Mouse (Mus musculus) liver, postnatal 0 days (tissue): ENCODE data around the gene Rasgrp1. TPM values are rescaled to one million over a fixed set of nuclear protein-coding genes. Genes with fewer than 3 reads are reported as not detected.

Experiments
- ATAC-seq: fragments of 200-750 bp; cut with Nextera tagmentation; 2 replicates; pipeline ENCODE4 v1.8.0; 2017; ENCODE audit warnings: mild to moderate bottlenecking, moderate library complexity
- DNase-seq: peaks from one replicate; pipeline ENCODE4 v3.0.0-alpha.2; 2016
- H3K27ac ChIP-seq: fragments of 300-500 bp; sonication (generic); 2 replicates; pipeline ENCODE4 v1.5.1; 2014; ENCODE audit warnings: antibody characterized with exemption, moderate library complexity, mild to moderate bottlenecking, low read depth
- H3K27me3 ChIP-seq: fragments of 300-500 bp; sonication (generic); 2 replicates; pipeline ENCODE4 v1.6.1; 2014; ENCODE audit warnings: low read length, control low read depth, mixed read lengths; ENCODE audit not compliant: insufficient read depth
- H3K36me3 ChIP-seq: fragments of 300-500 bp; sonication (generic); replicated peaks from 2 replicates; pipeline ENCODE4 v1.6.1; 2014; ENCODE audit warnings: mild to moderate bottlenecking, control low read depth, low read length, moderate library complexity, mixed read lengths; ENCODE audit not compliant: insufficient read depth
- H3K4me1 ChIP-seq: fragments of 300-500 bp; sonication (generic); 2 replicates; pipeline ENCODE4 v1.6.1; 2014; ENCODE audit warnings: antibody characterized with exemption, mild to moderate bottlenecking, control low read depth; ENCODE audit not compliant: insufficient read depth
- H3K4me2 ChIP-seq: fragments of 300-500 bp; sonication (generic); 2 replicates; pipeline ENCODE4 v1.6.1; 2014; ENCODE audit warnings: low read depth, mild to moderate bottlenecking, low read length, moderate library complexity, mixed read lengths
- H3K4me3 ChIP-seq: fragments of 300-500 bp; sonication (generic); 2 replicates; pipeline ENCODE4 v1.5.1; 2014; ENCODE audit warnings: low read depth, low read length
- H3K9ac ChIP-seq: fragments of 300-500 bp; sonication (generic); replicated peaks from 2 replicates; pipeline ENCODE4 v1.6.1; 2014; ENCODE audit warnings: mild to moderate bottlenecking, moderate library complexity
- H3K9me3 ChIP-seq: fragments of 300-500 bp; sonication (generic); 2 replicates; pipeline ENCODE4 v1.6.1; 2016; ENCODE audit warnings: mild to moderate bottlenecking, control low read depth, low read length, mixed read lengths
- CTCF ChIP-seq: sonication (generic); IDR thresholded peaks from 2 replicates; pipeline ENCODE4 v1.5.1; 2016; ENCODE audit warnings: antibody characterized with exemption, low read depth
- EP300 ChIP-seq: IDR thresholded peaks from 2 replicates; pipeline ENCODE4 v1.6.1; 2016; ENCODE audit warnings: antibody characterized with exemption, low read depth, mild to moderate bottlenecking
- WGBS: fragments of 180-500 bp; shearing (Covaris S2); extraction: QIAGEN DNeasy Blood & Tissue Kit; methylation state at CpG from one replicate; pipeline ENCODE4 v1.1.7; 2014; ENCODE audit not compliant: insufficient replicate concordance; 5-methylcytosine and 5-hydroxymethylcytosine counted together
- polyA plus RNA-seq: library from polyadenylated mRNA; unstranded; fragments of >200 nt; fragmentation: Nextera tagmentation; extraction: Ambion mirVana; gene quantifications from 2 replicates; pipeline ENCODE4 v1.2.1, GENCODE M21; 2015

Gene Rasgrp1
- 0.60 and 1.1 TPM in 2 replicates for polyA plus RNA-seq

- peak within 1 kb of the TSS; percentile 73 for H3K4me2 ChIP-seq
- H3K27ac ChIP-seq = no peak within 1 kb of the TSS
- peak within 1 kb of the TSS; percentile 47 for H3K4me3 ChIP-seq
- no peaks in the 10 kb centered on the region for H3K36me3 ChIP-seq
- DNase-seq = peak; percentile 29
- 2% methylated on average over 50 of the region's 56 CpGs for WGBS
- 0 out of 2 replicates have a peak within 1 kb of the TSS, but pooled peaks have one; percentile 38 for H3K9ac ChIP-seq
- H3K9me3 ChIP-seq = no peaks in the 10 kb centered on the region
- TF ChIP-seq EP300 (no peak), CTCF (no peak)
- ATAC-seq = peak; percentile 48
- peaks cover 4% of the 10 kb centered on the region; the same call in 1 of the 2 replicates for H3K4me1 ChIP-seq
- H3K27me3 ChIP-seq = peaks cover 33% of the 10 kb centered on the region
These were observed at the start of gene Rasgrp1 for GRCm38 (mm10) chr2:117342547-117343239. Gene Rasgrp1, minus strand, starts transcription at chr2:117343001.

GRCm38 (mm10) chr2:117389925-117390892 lies 47.4 kb upstream of the Rasgrp1 start:
- Histone ChIP-seq H3K4me1 (no peaks in the 10 kb centered on the region), H3K4me2 (no peak overlapping the region), H3K4me3 (no peak overlapping the region), H3K27ac (no peak overlapping the region), H3K27me3 (no peaks in the 10 kb centered on the region), H3K36me3 (no peaks in the 10 kb centered on the region), H3K9me3 (no peaks in the 10 kb centered on the region), H3K9ac (no peak overlapping the region)
- no peak for TF ChIP-seq CTCF
- no peak for TF ChIP-seq EP300
- 72% methylated on average over 17 of the region's 17 CpGs for WGBS
- DNase-seq (no peak), ATAC-seq (no peak)

DNA sequence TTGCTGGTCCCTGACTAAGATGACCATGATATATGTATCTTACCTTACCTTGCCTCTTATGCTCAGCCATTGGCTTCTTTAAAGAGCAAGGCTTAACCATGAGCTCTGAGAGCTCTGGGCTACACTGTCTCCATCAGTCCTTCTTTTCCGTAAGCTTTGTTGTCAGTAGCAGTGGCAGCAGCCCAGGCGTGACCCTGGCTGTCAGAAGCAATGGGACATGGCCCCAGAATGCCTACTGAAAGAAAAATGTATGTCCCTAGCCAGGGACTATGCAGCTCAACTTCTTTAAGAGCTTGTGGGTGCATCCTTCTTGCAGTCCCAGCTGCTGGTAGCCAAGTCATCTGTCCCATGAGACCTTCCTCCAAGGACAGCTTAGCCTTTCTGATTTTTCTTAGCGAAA lies 46.7 kb upstream of the Rasgrp1 start:
- H3K4me2 ChIP-seq = no peak overlapping the region
- DNase-seq = no peak
- no peaks in the 10 kb centered on the region for H3K36me3 ChIP-seq
- H3K9me3 ChIP-seq = no peaks in the 10 kb centered on the region
- no peaks in the 10 kb centered on the region for H3K4me1 ChIP-seq
- no peaks in the 10 kb centered on the region for H3K27me3 ChIP-seq
- no peak for ATAC-seq
- H3K9ac ChIP-seq = no peak overlapping the region
- WGBS = 80% methylated on average over 3 of the region's 3 CpGs
- no peak overlapping the region for H3K27ac ChIP-seq
- no peak overlapping the region for H3K4me3 ChIP-seq
- TF ChIP-seq EP300 = no peak
- TF ChIP-seq CTCF = no peak

- no peak overlapping the region for H3K9ac ChIP-seq
- H3K27ac ChIP-seq = no peak overlapping the region
- no peaks in the 10 kb centered on the region for H3K27me3 ChIP-seq
- no peak for TF ChIP-seq CTCF
- TF ChIP-seq EP300 = no peak
- WGBS = 69% methylated on average over 4 of the region's 4 CpGs
- DNase-seq = no peak
- H3K9me3 ChIP-seq = no peaks in the 10 kb centered on the region
- ATAC-seq = no peak
- no peak overlapping the region for H3K4me2 ChIP-seq
- H3K4me1 ChIP-seq = no peaks in the 10 kb centered on the region
- H3K4me3 ChIP-seq = no peak overlapping the region
- no peaks in the 10 kb centered on the region for H3K36me3 ChIP-seq
These were observed 45.3 kb upstream of the Rasgrp1 start for GRCm38 (mm10) chr2:117388121-117388520.

DNA sequence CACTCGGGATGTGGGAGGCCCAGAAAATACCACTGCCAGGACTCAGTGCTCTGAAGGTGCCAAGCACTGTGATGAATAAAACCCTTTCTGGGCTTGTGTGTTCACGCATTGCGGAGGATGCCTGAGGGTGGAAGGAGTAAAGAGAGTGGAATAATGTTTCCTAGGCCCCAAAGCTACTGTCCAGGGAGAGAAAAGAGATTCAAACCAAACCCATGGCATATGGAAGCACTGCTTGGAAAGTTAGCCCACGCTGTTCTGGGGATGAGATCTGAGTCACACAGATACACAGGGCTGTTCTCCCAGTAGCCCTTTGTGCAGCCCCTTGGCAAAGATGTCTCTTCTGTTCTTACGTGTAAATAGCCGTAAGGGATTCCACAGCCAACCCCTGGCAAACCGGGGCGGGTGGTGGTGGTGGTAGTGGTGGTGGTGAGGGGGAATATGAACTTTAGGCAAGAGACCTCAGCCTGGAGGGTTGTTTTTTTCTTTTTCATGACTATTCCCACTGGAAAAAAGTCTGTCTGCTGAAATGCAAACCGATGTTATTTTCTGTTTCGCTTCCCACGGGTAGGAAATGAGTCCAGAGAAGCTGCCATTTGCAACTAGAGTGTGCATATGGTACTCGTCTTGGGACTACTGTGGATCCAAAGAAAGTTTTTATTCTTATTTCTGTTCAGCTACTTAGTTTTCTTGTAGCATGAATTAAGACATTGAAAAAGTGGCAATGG lies 44.3 kb upstream of the Rasgrp1 start:
- 76% methylated on average over 12 of the region's 12 CpGs for WGBS

More for the DNA sequence above, 44.3 kb upstream of the Rasgrp1 start:
- no peaks in the 10 kb centered on the region for H3K9me3 ChIP-seq
- no peak overlapping the region for H3K27ac ChIP-seq
- ATAC-seq (no peak), DNase-seq (no peak)
- no peak overlapping the region for H3K4me2 ChIP-seq
- H3K9ac ChIP-seq = no peak overlapping the region
- no peaks in the 10 kb centered on the region for H3K4me1 ChIP-seq
- H3K36me3 ChIP-seq = no peaks in the 10 kb centered on the region
- no peaks in the 10 kb centered on the region for H3K27me3 ChIP-seq
- H3K4me3 ChIP-seq = no peak overlapping the region
- no peak for TF ChIP-seq CTCF
